Mouse (Mus musculus) CD4-positive, CD25-positive, alpha-beta regulatory T cell, adult 2 months (primary cell): ENCODE results near the gene Atf2.
"Not testable (repeated sequence)": the region's sequence is repeated elsewhere in the genome, so short reads cannot be mapped to it uniquely, and the experiment has no call there.

ENCODE experiments used
- DNase-seq: peaks from one replicate; pipeline ENCODE4 v3.0.0-alpha.2; 2012; ENCODE audit warnings: low read depth, low spot score

Atf2 gene

DNA sequence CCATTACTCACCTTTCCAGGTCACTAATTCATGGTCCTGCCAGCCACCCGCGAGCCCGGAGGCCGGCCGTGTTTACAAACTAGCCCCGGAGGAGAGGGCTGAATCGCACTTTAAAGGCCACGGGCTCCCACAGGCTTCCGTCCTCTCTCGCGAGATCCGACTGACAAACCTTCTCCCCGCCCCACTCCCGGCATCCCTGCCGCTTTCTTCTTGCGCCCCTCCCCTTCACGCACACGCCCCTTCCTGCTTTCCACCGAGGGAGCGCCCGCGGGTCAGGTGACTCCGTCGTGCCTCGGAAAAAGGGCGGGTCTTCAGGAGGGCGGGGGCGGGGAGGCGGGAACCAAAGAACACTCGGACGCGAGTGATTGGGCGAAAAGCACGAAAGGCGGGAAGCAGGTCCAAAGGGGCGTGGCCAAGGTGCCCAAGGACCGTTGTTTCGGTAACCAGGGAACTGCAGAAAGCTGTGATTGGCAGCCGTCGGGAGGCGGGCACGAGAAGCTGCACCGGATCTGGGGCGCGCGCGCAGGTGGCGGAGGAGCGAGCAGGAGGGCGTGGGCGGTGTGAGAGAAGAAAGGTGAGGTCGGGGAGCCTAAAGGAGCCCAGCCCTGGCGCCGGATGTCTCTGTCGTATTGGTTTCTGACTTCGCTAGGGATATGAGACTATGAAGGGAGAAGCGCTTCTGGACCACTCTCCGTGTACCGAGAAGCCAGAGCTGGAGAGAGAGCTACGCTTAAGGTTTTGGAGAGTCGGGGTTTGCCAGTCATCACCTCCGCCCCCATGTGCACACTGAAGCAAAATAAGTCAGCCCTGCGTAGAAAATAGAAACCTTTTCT lies at the start of gene Atf2:
Atf2 (minus strand) TSS at position 176 of the 833 bp plus-strand sequence.
- peak; percentile 100 for DNase-seq

GRCm38 (mm10) chr2:73941281-73941680 lies 48.8 kb upstream of the Atf2 start:
- DNase-seq = no peak

DNA sequence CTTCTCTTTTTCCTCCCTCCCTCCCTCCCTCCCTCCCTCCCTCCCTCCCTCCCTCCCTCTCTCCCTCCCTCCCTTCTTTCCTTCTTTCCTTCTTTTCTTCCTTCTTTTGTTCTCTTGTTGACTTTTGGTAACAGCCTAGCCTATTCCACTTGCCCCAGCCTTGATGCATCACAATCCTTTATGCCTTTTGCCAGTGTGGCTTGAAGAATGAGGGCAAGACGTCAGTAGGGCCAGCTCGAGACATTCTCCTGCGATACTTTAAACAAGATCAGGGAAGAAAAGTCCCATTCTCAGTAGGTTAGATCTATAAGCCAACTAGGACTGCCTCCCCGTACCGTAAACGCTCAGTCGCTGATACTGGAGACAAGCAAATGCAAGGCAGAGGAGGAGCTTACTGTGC lies 48.0 kb upstream of the Atf2 start:
- DNase-seq = no peak

DNA sequence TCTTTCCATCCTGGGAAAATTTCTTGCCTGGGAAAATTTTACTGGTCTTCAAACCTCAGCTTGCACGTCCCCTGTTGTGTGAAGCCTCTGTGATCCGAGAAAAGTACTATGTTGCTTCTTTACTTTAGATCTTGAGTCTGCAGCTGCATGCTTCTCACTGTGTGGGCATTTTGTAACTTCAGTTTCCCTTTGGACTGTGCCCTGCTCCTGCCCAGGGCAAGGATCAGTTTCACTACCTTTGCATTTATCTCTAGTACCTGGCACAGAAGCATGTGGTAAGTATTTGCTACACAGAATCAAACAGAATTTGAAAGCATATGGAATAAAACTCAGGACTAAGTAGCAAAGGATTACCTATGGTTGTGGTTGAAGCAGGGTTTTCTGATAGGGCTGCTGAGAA lies 46.5 kb upstream of the Atf2 start:
- DNase-seq = no peak

DNA sequence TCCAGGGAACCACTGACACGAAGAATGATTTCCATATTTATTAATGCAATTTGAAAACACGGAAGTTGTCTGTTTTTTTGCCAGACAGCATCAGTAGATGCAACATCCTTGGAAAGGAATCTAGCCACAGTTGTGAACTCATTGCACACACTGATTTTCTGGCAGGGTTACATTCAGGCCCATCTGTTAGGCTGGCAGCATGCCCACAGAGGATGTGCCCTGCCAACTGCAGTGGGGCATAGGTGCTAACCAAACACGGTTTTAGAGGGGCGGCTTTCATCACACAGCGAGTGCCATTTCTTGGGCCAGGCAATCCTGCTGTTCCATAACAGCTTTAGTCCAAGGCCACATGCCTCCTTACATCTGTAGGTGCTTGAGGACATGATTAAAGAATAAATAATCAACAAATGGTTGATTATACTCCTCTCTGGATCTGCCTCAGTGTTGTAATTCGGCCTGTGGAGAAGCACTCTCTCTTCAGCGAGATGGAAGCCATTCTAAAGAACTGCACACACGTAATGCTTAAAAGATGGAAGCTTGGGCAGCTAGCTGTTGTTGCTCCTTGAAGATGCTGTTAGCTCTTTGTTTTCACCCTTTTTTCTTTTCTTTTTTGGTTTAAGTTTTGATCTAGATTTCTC lies 40.4 kb upstream of the Atf2 start:
- DNase-seq = no peak

- DNase-seq = no peak
Measured at GRCm38 (mm10) chr2:73927711-73928110, 35.3 kb upstream of the Atf2 start.

DNA sequence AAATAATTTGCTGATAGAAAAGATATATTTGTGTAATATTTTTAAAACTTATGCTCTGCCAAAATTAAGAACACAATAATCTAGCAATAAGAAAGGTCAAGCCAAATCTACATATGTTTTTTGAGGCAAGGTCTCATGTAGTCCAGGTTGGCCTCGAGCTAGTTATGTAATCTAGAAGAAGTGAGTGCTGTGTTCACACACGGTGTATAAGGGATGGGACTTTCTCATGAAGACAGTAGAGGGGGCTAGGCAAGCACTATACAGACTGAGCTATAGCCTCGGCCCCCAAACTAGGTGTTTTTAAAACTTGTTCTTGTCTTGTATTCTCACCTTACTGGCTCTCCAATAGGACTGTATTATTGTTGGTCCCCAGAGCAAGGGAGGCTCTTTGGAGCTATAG lies 33.1 kb upstream of the Atf2 start:
- no peak for DNase-seq

GRCm38 (mm10) chr2:73925089-73925488 lies 32.6 kb upstream of the Atf2 start:
- no peak for DNase-seq

GRCm38 (mm10) chr2:73919642-73920041 lies 27.2 kb upstream of the Atf2 start:
- DNase-seq = no peak

DNA sequence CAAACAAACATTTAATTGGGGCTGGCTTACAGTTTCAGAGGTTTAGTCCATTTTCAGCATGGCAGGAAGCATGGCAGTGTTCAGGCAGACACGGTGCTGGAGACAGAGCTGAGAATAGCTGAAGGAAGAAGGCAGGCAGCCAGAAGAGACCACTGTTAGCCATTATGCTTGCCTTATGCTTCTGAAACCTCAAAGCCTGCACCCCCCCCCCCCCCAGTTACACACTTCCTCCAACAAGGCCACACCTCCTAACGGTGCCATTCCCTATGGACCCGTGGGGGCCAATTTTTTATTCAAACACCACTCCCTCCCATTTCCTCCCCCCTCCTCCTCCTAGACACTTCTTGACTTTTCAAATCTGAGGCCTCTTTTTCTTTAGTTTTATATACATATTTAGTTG lies 19.8 kb upstream of the Atf2 start:
- peak; percentile 6 for DNase-seq

GRCm38 (mm10) chr2:73911175-73911700 lies 18.8 kb upstream of the Atf2 start, which contains the start of gene Atp5g3:
Gene Atp5g3, minus strand, starts transcription at chr2:73911326.
- DNase-seq = peak; percentile 95

- peak; percentile 60 for DNase-seq
Measured at GRCm38 (mm10) chr2:73910571-73911174, 18.2 kb upstream of the Atf2 start.

DNA sequence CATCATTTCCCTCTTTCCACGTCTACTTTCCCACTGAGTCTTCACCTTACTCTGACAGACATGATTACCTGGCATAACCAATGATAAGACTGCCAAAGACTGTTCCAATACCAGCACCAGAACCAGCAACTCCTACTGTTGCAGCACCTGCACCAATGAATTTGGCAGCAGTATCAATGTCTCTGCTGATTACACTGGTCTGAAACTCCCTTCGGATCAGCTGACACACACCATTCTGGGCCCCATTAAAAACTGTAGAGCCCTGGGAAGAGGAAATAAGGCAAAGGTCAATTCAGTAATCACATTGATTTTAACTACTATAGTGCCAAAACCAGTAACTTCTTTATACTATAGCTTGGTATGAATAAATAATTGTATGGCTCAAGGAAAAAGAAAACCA lies 16.7 kb upstream of the Atf2 start:
- DNase-seq = no peak

DNA sequence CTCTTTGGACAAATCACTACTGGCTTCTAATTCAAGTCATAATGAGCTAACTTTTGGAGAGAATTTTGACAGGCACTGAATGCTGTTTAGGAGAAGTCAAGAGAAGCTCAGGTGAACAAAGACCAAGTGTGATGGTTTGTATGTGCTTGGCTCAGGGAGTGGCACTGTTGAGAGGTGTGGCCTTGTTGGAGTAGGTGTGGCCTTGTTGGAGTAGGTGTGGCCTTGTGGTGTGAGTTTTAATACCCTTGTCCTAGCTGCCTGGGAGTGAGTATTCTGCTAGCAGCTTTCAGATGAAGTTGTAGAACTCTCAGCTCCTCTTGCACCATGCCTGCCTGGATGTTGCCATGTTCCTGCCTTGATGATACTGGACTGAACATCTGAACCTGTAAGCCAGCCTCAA lies 12.2 kb upstream of the Atf2 start:
- DNase-seq = not testable (repeated sequence)

DNA sequence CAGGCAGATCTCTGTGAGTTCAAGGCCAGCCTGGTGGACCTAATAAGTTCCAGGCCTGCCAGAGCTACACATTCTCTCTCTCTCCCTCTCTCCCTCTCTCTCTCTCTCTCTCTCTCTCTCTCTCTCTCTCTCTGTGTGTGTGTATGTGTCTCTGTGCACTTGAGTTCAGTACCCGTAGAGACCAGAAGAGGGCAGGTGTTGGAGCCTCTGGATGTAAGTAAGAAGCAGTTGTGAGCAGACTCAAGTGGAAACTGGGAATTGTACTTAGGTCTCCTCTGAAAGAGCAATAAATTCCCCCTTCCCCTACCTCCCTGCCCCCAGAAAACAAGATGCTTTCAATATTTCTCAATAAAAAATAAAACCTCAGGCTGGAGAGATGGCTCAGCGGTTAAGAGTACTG lies 11.1 kb upstream of the Atf2 start:
- DNase-seq = peak; percentile 18

- DNase-seq = not testable (repeated sequence)
Measured at GRCm38 (mm10) chr2:73902328-73902727, 9.9 kb upstream of the Atf2 start.

DNA sequence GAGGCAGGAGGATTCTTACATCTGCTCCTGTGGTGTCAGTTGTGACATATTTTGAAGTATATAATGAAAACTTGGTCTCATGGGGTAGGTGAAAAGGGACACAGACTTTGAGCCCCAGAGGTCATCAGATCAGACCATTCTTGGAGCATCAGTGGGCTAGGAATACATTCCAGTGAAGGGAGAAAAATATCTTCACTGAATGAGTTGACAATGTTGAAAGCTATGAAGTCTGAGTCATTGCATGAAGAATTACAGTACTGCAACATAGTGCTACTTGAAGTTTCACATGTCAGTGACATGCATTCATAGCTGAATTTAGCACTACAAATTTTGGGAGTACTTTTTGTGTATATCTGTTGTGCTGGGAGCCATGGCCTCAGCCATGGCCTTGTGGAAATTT lies 8.7 kb upstream of the Atf2 start:
- DNase-seq = no peak

DNA sequence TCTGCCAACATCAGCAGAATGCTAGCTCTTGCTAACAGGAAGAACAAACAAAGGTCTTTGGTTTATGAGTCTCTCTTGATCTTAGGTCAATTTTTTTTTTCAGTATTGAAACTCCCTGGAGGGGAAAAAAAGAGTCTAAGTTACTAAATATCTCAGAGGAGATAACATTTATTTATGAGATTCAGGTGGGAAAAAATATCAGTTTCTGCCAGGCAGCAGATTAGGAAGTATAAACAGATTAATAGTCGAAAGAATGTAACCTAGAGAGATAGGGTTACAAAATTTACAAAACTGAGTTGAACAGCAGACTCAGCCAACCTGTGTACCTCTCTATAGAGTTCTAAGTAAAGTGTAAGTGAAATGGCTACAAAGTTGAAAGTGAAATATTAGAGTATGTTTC lies 7.9 kb upstream of the Atf2 start:
- DNase-seq = no peak

- DNase-seq = not testable (repeated sequence)
Measured at GRCm38 (mm10) chr2:73896919-73897318, 4.5 kb upstream of the Atf2 start.

GRCm38 (mm10) chr2:73893473-73894270 lies 1.2 kb upstream of the Atf2 start:
- DNase-seq = no peak

GRCm38 (mm10) chr2:73891701-73892463 lies 557 bp downstream of the Atf2 start:
- DNase-seq = peak; percentile 49
